Mouse (Mus musculus): Measurements from ENCODE around the gene Znrf2. TPM values are rescaled to one million over a fixed set of nuclear protein-coding genes. Genes with fewer than 3 reads are reported as not detected.

Gene Znrf2
- 1 to 10 TPM; 8.1 to 9.6 TPM for total RNA-seq (2021)
- long read RNA-seq, experiment 1, full-length matches to known transcripts, result 5 of 6 reads
- long read RNA-seq, experiment 1, partial matches to known transcripts, result 0 of 6 reads
- long read RNA-seq, experiment 1, other reads (novel, unspliced or antisense), result 1 of 6 reads
- long read RNA-seq, experiment 2, full-length matches to known transcripts, result 9 of 10 reads
- long read RNA-seq, experiment 2, partial matches to known transcripts, result 0 of 10 reads
- long read RNA-seq, experiment 2, other reads (novel, unspliced or antisense), result 1 of 10 reads

GRCm38 (mm10) chr6:54816388-54817065, at the start of gene Znrf2:
TSS of gene Znrf2 (plus strand) at chr6:54816916.
- DNase-seq, result peak; percentile 95
- intact Hi-C loops (cut with DNase I; ENCODE audit: low total_unique reads), result no loop called here

- DNase-seq, result no peak
- intact Hi-C loops (cut with DNase I; ENCODE audit: low total_unique reads), result no loop called here
These were observed 49.0 kb upstream of the Znrf2 start for GRCm38 (mm10) chr6:54767746-54768145.

GRCm38 (mm10) chr6:54770766-54771165, 46.0 kb upstream of the Znrf2 start:
- intact Hi-C loops (cut with DNase I; ENCODE audit: low total_unique reads), result no loop called here
- DNase-seq, result no peak

DNA sequence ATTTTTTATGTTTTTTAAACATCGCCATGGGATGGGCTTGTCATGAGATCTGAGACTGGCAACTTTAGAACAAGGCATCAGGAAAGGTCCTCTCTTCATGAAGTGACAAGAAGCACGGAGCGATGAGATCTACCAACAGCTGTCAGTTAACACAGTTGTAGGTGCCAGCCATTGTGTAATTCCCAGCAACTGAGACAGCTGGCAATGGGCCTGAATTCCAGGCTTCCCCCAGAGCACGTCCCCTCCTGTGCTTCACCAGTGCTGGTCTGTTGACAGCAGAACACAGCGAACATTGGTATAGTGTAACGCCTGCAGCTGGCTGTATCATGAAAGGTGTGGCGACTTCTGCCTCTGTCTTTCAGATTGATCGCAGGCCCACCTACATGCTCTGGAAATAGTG, 45.5 kb upstream of the Znrf2 start:
- intact Hi-C loops (cut with DNase I; ENCODE audit: low total_unique reads), result no loop called here
- DNase-seq, result peak; percentile 62

DNA sequence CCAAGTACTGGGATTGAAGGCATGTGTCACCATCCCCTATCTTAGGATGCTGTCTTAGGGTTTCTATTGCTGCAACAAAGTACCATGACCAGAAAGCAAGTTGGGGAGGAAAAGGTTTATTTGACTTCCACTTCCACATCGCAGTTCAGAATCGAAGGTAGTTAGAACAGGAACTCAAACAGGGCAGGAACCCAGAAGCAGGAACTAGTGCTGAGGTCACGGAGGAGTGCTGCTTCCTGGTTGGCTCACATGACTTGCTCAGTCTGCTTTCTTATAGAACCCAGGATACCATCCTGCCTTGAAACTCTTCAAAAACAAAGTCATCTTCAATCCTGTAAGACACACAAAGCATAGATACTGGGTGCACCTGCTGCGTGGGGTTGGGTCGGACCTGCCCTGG, 44.6 kb upstream of the Znrf2 start:
- DNase-seq, result no peak
- intact Hi-C loops (cut with DNase I; ENCODE audit: low total_unique reads), result no loop called here

- intact Hi-C loops (cut with DNase I; ENCODE audit: low total_unique reads), result no loop called here
- DNase-seq, result no peak
These were observed 41.0 kb upstream of the Znrf2 start for GRCm38 (mm10) chr6:54775739-54776138.

GRCm38 (mm10) chr6:54777661-54778060, 39.1 kb upstream of the Znrf2 start:
- no peak for DNase-seq
- intact Hi-C loops (cut with DNase I; ENCODE audit: low total_unique reads), result no loop called here

DNA sequence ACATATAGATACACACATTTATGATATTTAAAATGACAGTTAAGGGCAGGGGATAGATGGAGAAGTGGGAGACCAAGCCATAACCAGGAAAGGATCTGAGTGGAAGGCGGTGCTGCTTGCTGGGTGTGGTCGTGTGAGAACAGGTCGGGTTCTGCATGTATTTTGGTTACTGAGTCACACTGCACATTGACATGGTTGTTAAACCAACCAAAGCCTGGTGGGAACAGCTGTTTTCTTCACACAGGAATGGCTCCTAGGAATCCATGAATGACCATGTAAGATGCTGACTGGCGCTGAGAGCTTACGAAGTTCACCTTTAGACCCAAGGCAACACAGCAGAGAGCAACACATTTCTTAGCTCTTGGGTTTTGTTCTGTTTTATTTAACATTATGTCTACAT, 36.7 kb upstream of the Znrf2 start:
- intact Hi-C loops (cut with DNase I; ENCODE audit: low total_unique reads), result no loop called here
- no peak for DNase-seq

- no peak for DNase-seq
- intact Hi-C loops (cut with DNase I; ENCODE audit: low total_unique reads), result no loop called here
These were observed 36.0 kb upstream of the Znrf2 start for GRCm38 (mm10) chr6:54780569-54781304.

GRCm38 (mm10) chr6:54781881-54782280, 34.8 kb upstream of the Znrf2 start:
- DNase-seq, result no peak
- intact Hi-C loops (cut with DNase I; ENCODE audit: low total_unique reads), result no loop called here

- intact Hi-C loops (cut with DNase I; ENCODE audit: low total_unique reads), result no loop called here
These were observed 31.5 kb upstream of the Znrf2 start for GRCm38 (mm10) chr6:54785098-54785730.

DNA sequence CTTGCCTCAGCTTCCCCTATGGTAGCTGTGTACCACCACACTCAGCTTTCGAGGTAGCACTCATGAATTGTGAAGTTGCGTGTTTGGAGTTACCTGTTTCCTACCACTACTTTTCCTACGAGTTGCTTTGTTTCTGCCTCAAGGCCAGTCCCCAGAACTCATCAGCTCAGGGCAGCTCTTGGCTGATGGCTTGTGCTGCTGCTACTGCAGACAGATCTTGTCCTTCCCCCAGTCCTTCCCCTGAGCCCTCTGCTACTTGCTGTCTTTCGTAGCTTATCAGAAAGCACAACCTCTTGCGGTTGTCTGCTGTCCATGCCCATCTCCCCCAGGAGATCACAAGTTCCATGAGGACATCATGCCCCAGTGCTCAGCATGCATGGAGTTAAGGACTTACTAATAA, 29.9 kb upstream of the Znrf2 start:
- no peak for DNase-seq
- intact Hi-C loops (cut with DNase I; ENCODE audit: low total_unique reads), result no loop called here

More at GRCm38 (mm10) chr6:54785098-54785730, 31.5 kb upstream of the Znrf2 start:
- no peak for DNase-seq

DNA sequence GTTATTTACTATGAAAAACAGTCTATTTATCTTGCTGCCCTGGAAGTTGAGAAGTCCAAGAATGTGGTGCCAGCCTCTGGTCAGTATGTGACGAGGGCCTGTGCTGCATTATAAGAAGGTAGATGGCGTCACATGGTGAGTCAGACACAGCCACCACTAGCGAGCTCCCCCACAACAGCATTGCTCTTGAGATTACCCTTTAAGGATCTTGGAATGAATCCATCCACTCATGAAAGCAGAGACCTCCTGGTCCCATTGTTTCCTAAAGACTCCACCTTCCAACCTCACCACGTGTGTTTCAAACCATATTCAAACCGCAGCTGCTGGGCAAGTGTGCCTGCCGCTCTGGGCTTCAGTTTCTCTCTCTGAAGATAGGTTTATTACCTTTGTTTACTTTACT, 28.2 kb upstream of the Znrf2 start:
- intact Hi-C loops (cut with DNase I; ENCODE audit: low total_unique reads), result no loop called here
- no peak for DNase-seq

- intact Hi-C loops (cut with DNase I; ENCODE audit: low total_unique reads), result no loop called here
- no peak for DNase-seq
These were observed 27.6 kb upstream of the Znrf2 start for GRCm38 (mm10) chr6:54789139-54789538.

DNA sequence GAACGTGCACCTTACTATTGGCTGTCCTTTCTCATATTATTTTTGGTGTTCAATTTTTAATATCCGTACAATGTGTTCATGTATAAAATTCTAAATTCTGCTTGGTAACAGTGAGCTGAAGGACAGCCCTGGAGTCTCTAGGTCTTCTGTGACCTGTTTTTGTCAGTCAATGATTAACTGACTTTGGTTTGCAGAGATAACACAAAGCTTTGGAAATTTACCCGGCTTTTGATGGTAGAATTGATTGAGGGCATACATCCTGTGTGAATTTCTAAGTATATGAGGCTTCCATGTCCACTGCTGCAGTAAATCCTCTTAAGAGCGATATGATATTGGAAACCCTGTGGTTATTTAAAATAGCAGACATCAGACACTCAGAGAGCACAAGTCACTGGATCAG, 26.6 kb upstream of the Znrf2 start:
- no peak for DNase-seq
- intact Hi-C loops (cut with DNase I; ENCODE audit: low total_unique reads), result no loop called here

DNA sequence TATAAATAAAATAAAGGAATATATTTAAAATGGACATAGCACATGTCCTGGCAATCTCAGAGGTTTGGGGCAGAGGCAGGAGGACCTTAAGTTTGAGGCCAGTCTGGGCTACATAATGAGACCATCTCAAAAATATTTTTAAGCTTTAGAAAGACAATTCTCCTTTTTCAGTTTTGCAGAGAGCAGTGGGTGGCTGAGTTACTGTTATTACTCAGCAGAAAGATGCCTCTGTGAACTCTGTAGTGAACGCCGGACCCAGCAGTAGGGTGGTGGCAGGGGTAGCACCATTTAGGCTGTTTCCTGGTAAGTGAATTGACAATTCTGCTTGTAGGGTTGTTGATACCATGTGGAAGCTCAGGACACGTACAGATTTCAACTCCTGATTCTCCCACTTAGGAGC, 22.9 kb upstream of the Znrf2 start:
- DNase-seq, result no peak

DNA sequence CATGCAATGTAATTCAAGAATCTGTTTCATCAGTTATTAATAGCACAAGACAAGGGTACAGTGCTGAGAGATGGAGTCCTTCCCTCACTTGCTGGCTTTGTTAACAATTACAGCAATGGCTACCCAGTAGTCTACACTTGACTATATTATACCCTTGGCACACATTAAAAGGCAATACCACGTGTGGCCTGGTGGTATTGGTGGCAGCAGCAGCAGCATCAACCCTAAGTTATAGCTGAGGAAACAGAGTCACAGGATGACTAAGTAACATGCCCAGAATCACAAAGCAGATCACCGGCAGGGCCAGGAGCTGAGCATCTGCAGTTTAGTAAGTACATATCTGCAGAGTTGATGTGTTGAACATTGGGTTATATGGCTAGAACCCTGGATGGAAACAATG, 22.3 kb upstream of the Znrf2 start:
- DNase-seq, result no peak
- intact Hi-C loops (cut with DNase I; ENCODE audit: low total_unique reads), result no loop called here

More for the DNA sequence above, 22.9 kb upstream of the Znrf2 start:
- intact Hi-C loops (cut with DNase I; ENCODE audit: low total_unique reads), result no loop called here

GRCm38 (mm10) chr6:54794991-54795390, 21.7 kb upstream of the Znrf2 start:
- DNase-seq, result no peak
- intact Hi-C loops (cut with DNase I; ENCODE audit: low total_unique reads), result no loop called here

DNA sequence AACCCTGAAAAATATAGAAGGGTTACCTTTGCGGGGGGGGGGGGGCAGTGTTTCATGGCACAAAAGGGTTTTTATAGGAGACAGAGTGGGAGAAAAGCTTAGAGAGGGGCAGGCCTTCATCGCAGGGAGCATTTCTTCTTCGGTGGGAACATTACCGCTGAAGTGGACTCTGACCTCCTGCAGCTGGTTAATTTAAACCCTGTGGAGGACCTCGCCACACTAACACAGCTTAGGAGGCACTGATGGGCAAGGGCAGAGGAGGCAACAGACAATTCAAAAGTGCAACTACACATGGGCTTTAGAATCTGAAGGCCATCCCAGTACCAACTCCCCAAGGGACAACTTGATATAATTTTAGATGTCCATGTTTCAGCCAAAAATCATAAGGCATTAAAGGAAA, 20.7 kb upstream of the Znrf2 start:
- intact Hi-C loops (cut with DNase I; ENCODE audit: low total_unique reads), result no loop called here
- no peak for DNase-seq

- no peak for DNase-seq
- intact Hi-C loops (cut with DNase I; ENCODE audit: low total_unique reads), result loop anchor here (10.0 kb wide), 1 partner anchor 112 kb away; no protein-coding TSS in a partner anchor
These were observed 14.4 kb upstream of the Znrf2 start for GRCm38 (mm10) chr6:54802348-54802747.
